Mouse (Mus musculus): ENCODE results near the gene Gm17657.
"Not testable (repeated sequence)": the region's sequence is repeated elsewhere in the genome, so short reads cannot be mapped to it uniquely, and the experiment has no call there.

Gene Gm17657

GRCm38 (mm10) chr17:29502005-29502668, 47.3 kb downstream of the Gm17657 start:
- DNase-seq (ENCODE audit: low spot score in 2 of 2), result no peak

- DNase-seq (ENCODE audit: low spot score in 2 of 2), result peak; percentile 53 to 67
Measured at GRCm38 (mm10) chr17:29500802-29501469, 48.5 kb downstream of the Gm17657 start.

DNA sequence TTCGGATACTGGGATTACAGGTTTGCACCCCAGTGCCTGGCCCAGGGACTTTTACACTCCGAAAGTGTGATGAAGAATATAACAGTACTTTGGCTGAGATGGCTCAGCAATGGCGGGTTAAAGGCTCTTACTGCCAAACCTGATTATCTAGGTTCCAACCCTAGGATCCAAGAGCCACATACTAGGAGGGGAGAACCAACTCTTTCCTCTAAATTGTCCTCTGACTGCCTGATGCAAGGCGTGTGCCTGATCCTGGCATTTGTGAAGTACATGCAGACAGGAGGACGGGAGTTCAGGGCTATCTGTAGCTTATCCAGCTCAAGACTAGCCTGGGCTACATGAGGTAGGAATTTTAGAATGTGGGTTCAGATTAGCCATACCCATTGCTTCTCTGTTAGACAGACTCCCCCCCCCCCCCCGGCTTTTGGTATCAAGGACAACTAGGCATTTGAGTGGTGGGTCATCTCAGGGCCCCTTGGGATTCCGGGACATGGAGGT, 49.1 kb downstream of the Gm17657 start:
- DNase-seq (ENCODE audit: low spot score in 2 of 2), result no peak

GRCm38 (mm10) chr17:29499511-29499910, 49.9 kb downstream of the Gm17657 start:
- DNase-seq (ENCODE audit: low spot score in 2 of 2), result no peak

- DNase-seq (ENCODE audit: low spot score in 2 of 2), result not testable (repeated sequence)
Measured at GRCm38 (mm10) chr17:29498952-29499351, 50.5 kb downstream of the Gm17657 start.

DNA sequence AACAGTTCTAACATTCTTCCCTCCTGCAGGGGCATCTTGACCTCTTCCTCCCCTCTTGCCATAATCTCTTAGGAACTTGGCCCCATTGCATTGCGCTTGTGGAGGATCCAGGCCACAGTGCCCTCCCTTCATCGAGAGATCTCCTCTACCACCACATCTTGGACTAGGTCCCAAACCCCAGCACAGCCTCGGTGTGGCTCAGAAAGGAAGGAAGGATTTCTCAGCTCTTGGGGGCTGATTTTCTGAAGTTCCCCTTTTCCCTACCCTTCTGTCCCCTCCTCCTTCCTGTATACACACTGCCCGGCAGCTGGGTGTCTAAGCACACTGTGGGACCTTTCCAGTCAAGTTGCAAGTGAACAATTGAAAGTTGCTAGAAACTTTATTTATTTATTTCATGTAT, 51.4 kb downstream of the Gm17657 start:
- no peak for DNase-seq (ENCODE audit: low spot score in 2 of 2)

- DNase-seq (ENCODE audit: low spot score in 2 of 2), result not testable (repeated sequence)
Measured at GRCm38 (mm10) chr17:29497481-29497880, 52.0 kb downstream of the Gm17657 start.

DNA sequence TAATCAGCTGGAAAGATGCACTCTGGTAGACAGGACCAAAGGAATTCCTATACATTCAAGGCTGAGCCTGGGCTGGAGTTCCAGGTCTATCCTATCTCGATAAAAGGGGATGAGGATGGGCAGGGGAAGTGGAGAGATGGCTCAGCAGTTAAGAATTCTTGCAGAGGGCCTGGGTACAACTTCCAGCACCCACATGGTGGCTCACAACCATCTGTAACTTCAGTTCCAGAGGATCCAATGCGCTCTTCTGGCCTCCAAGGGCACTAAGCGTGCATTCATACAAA, 52.4 kb downstream of the Gm17657 start:
- no peak for DNase-seq (ENCODE audit: low spot score in 2 of 2)

DNA sequence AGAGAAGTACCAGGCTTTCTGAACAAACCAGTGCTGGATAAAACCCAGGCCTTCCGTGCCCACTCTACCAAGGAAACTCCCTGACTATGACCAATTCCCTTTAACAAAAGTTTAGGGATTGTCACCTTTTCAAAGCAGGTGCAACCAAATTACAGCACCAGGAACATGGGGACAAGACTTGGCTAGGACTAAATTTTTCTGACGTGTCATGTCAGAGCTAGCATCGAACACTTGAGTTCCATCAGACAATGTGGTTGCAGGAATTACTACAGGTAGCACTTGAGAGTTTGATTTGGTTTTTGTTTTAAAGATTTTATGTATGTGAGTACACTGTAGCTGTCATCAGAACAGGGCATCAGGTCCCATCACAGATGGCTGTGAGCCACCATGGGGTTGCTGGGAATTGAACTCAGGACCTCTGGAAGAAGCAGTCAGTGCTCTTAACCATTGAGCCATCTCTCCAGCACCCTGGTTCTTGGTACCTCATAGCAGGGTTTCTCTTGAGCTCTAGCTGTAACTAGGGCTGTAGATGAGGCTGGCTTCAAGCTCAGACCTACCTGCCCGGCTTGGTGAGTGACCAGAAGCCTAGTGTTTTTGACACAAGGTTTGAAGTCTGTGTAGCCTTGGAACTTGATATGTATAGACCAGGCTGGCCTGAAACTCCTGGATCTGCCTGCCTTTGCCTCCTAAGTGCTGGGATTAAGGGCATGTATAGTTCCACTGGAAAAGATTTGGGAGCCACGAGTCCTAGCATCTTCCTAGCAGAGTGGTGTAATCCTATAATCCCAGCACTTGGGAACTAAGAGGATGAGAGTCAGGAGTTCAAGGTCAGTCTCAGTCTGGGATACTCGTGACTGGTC, 53.0 kb downstream of the Gm17657 start:
- peak in 1 of 2 experiments; percentile 34 for DNase-seq (ENCODE audit: low spot score in 2 of 2)

- DNase-seq (ENCODE audit: low spot score in 2 of 2), result no peak
Measured at GRCm38 (mm10) chr17:29494732-29495076, 54.7 kb downstream of the Gm17657 start.

GRCm38 (mm10) chr17:29494062-29494731, 55.2 kb downstream of the Gm17657 start:
- peak; percentile 83 to 84 for DNase-seq (ENCODE audit: low spot score in 2 of 2)

DNA sequence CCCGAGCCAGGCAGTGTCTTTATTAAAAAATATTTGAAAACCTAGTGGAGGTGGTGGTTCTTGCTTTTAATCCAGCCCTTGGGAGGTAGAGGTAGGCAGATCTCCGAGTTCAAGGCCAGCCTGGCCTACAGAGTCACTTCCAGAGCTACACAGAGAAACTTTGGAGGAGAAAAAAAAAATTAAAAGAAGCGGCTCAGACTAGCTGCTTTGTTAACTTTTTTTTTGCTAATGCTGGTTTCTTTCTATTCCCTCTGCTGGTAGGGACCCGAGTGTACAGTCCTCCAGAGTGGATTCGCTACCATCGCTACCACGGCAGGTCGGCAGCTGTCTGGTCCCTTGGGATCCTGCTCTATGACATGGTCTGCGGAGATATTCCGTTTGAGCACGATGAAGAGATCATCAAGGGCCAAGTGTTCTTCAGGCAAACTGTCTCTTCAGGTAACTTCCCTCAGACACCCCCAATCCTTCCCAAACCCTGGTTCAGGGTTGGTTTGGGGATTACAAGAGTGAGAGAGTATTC, 55.9 kb downstream of the Gm17657 start:
- peak in 1 of 2 experiments; percentile 44 for DNase-seq (ENCODE audit: low spot score in 2 of 2)

DNA sequence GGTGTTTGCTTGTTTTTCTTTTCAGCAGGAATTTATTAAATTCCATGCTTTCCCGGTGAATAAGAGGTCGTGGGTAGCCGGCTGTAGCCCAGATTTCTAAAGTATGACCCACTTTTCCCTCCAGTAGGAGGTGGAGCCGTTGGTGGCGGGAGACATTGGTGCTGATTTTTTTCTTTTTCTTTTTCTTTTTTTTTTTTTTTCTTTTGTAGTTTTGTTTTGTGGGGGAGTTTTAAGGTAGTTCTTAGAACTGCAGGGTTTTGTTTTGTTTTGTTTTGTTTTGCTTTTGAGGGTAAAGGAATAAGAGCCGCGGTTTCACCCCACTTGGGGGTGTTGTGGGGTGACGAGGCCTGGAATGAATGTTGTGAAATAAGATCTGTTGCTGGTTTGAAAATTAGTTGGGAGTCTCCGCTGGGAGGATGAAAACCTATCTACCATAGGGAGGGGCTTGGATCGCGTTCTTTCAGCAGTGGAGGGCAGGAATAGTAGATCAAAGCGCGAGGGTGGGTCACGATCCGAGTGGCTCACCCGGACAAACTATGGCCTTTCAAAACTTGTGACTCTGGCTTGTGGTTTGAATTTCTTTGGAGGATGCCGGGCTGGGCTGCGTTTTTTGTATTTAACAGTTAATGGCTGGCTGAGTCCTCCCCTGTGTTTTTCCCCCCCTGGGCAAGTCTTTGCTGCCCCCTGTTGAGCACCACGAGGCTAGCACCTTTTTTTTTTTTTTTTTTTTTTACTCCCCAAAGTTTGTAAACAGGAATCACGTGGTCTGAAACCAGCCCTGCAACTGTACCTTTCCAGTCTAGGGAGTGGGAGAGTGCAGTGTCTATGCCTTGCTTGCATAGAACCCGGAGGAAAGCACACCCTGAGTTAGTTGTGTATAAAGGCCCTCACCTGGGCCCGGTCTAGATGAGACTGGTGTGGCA, 56.9 kb downstream of the Gm17657 start:
- peak; percentile 88 to 89 for DNase-seq (ENCODE audit: low spot score in 2 of 2)

DNA sequence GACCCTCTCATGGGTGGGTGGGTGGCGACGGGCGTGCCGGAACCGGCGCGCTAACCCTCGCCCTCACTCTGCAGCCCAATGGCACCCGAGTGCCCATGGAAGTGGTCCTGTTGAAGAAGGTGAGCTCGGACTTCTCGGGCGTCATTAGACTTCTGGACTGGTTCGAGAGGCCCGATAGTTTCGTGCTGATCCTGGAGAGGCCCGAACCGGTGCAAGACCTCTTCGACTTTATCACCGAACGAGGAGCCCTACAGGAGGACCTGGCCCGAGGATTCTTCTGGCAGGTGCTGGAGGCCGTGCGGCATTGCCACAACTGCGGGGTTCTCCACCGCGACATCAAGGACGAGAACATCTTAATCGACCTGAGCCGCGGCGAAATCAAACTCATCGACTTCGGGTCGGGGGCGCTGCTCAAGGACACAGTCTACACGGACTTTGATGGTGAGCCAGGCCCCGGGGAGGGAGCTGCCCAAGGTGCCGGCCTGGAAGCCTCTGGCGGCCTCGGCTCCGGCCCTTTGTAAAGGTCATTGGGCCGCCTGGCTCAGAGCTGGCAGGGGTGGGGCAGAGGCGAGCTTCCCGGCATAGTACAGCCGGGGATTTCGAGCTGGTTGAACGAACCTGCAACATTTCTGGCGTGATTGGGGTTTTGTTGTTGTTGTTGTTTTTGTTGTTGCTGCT, 57.7 kb downstream of the Gm17657 start:
- DNase-seq (ENCODE audit: low spot score in 2 of 2), result peak; percentile 43 to 44

DNA sequence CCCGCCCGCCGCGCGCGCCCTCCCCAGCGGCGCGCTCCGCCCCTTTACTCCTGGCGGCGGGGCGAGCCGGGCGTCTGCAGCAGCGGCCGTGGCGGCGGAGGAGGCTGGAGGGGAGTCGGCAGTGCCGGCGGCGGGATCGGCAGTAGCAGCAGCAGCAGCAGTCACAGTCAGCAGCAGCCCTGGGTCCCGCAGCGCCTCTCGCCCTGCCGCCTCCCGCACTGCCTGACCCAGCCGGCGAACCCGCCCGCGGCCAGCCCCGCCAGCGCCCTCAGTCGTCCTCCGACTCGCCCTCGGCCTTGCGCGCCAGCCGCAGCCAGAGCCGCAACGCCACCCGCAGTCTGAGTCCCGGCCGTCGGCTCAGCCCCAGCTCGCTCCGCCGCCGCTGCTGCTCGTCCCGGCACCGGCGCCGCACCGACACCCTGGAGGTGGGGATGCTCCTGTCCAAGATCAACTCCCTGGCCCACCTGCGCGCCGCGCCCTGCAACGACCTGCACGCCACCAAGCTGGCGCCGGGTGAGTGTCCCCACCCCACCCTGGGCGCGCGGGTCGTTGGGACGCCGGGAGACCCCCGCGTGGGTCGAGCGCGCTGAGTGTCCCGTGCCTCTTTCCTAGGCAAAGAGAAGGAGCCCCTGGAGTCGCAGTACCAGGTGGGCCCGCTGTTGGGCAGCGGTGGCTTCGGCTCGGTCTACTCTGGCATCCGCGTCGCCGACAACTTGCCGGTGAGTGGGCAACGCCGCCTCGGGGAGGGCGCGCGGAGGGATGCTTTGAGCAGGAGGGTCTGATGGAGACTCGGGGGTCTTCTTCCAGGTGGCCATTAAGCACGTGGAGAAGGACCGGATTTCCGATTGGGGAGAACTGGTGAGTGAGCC, 58.5 kb downstream of the Gm17657 start, which contains the start of gene Pim1:
Gene Pim1 (plus strand): TSS at position 41 of the 869 bp plus-strand sequence.
- peak; percentile 53 to 61 for DNase-seq (ENCODE audit: low spot score in 2 of 2)

DNA sequence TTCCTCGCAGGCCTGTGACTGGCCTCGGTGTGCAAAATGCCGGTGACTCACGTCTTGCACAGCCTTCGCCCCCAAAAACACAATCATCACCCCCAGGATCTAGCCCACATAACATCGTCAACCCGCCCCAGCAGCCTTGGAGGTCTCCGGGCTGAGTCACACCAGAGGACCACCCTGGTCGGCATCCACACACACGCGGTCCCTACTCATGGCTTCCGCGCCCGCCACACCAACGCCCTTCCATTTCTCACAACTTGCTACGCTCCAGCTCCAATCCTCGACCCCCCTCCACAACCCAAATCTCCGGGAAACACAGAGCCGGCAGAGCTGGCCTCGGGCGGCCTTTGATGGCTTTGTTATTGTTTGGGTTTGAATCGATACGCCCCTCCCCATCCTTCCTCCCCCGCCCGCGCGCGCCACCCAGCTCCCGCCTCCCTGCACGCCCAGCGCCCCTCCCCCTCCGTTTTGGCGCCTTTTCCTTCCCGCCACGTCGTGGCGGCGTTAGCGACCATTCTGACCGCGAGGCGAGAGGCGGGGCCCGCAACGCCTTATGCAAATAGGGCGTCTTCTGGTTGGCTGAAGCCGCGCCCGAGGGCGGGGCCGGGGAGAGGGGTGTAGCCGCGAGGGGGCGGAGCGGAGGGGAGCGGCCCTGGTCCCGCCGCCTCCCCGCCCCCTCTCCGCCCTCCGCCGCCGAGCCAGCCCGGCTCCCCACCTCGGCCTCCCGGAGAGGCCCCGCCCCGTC, 59.3 kb downstream of the Gm17657 start:
- DNase-seq (ENCODE audit: low spot score in 2 of 2), result peak; percentile 98

GRCm38 (mm10) chr17:29488978-29489970, 60.2 kb downstream of the Gm17657 start:
- DNase-seq (ENCODE audit: low spot score in 2 of 2), result peak; percentile 67

Measured in natural killer cell, adult 2 months (primary cell).